Mouse (Mus musculus) T-helper 1 cell (primary cell): ENCODE results near the gene Lrrc71.

ENCODE experiments used
- in situ Hi-C: fragments of 300-600 bp; cut with MboI, MseI; formaldehyde crosslinking; loops from one replicate; pipeline ENCODE4 v1.15.1; 2025; ENCODE audit warnings: high pct_unique_total_duplicates

Gene Lrrc71

GRCm38 (mm10) chr3:87724556-87724955 is 23.9 kb downstream of the Lrrc71 start:
- in situ Hi-C loops, result no loop called here

- in situ Hi-C loops, result no loop called here
Measured at GRCm38 (mm10) chr3:87718525-87718924, 29.9 kb downstream of the Lrrc71 start.
